Mouse (Mus musculus) macrophage (primary cell): ENCODE data around the gene Gcfc2. TPM values are rescaled to one million over a fixed set of nuclear protein-coding genes. Genes with fewer than 3 reads are reported as not detected.

Source experiments
- H3K27ac ChIP-seq: fragments of 350-480 bp; formaldehyde crosslinking; 2 replicates; pipeline ENCODE4 v1.9.0; 2021
- H3K36me3 ChIP-seq: fragments of 350-480 bp; formaldehyde crosslinking; 2 replicates; pipeline ENCODE4 v1.9.0; 2021; ENCODE audit errors: inconsistent target
- H3K4me3 ChIP-seq: fragments of 350-480 bp; formaldehyde crosslinking; 2 replicates; pipeline ENCODE4 v1.9.0; 2021; ENCODE audit errors: inconsistent target
- H3K79me2 ChIP-seq: fragments of 350-480 bp; formaldehyde crosslinking; 2 replicates; pipeline ENCODE4 v1.9.0; 2021; ENCODE audit errors: inconsistent target
- WGBS: methylation state at CpG from one replicate; pipeline ENCODE4 v1.1.7; 2026; ENCODE audit warnings: inconsistent platforms; ENCODE audit not compliant: missing documents; 5-methylcytosine and 5-hydroxymethylcytosine counted together
- polyA plus RNA-seq: library from polyadenylated mRNA; stranded (reverse); fragments of 250-400 nt; gene quantifications from 3 replicates; pipeline ENCODE4 v1.2.4, GENCODE M21; 2018; ENCODE audit warnings: inconsistent platforms

Gene Gcfc2
- polyA plus RNA-seq, 1 experiment from 2014 or later, result 3.6 TPM

GRCm38 (mm10) chr6:81990049-81990810 is 66.8 kb downstream of the Gcfc2 start:
- no peak overlapping the region for H3K4me3 ChIP-seq
- no peak overlapping the region for H3K27ac ChIP-seq
- no peaks in the 10 kb centered on the region for H3K79me2 ChIP-seq
- WGBS, result 70% methylated on average over 20 of the region's 20 CpGs
- H3K36me3 ChIP-seq, result no peaks in the 10 kb centered on the region

Other genes with a start within 250 kb of the Gcfc2 start
- 8.5 to 18.1 TPM (median 9.1 TPM) in 3 replicates for gene Mrpl19, start 42.3 kb downstream of the Gcfc2 start, polyA plus RNA-seq
- gene Eva1a, start 117.4 kb downstream of the Gcfc2 start, polyA plus RNA-seq, result not detected in 3 replicates